ENCODE assay signal across 18 mouse cellular contexts in genomic region chr10:116717961-116718360, GRCm38 (mm10).
"Had no signal": no experiment of that assay in that cellular context is flagged by ENCODE, and none has a peak within 500 bp of the region (broad histone marks: within the 10 kb centered on the region; RNA-seq: fewer than 3 reads in every experiment).

No protein-coding gene starts in this region.

- H3K9me3 ChIP-seq: kidney, embryonic 15.5 days; liver, embryonic 13.5 days; midbrain, embryonic 13.5 days; neural tube, embryonic 12.5 days; neural tube, embryonic 15.5 days; stomach, embryonic 15.5 days had no signal

- H3K36me3 ChIP-seq: kidney, embryonic 15.5 days; liver, embryonic 13.5 days; midbrain, embryonic 13.5 days; neural tube, embryonic 12.5 days; neural tube, embryonic 15.5 days; stomach, embryonic 15.5 days had no signal

- H3K27me3 ChIP-seq: kidney, embryonic 15.5 days; liver, embryonic 13.5 days; midbrain, embryonic 13.5 days; neural tube, embryonic 12.5 days; neural tube, embryonic 15.5 days; stomach, embryonic 15.5 days had no signal

- H3K4me2 ChIP-seq: kidney, embryonic 15.5 days; liver, embryonic 13.5 days; midbrain, embryonic 13.5 days; neural tube, embryonic 12.5 days; neural tube, embryonic 15.5 days; stomach, embryonic 15.5 days had no signal

- DNase-seq: kidney, adult 8-10 months; kidney, postnatal 10 days; kidney, postnatal 36 days; layer of hippocampus, postnatal 36 days; liver, embryonic 13.5 days; lung, adult 2 months; lung, postnatal 14 days; lung, postnatal 4 days; right cerebral cortex, adult 18-20 months; right cerebral cortex, postnatal 25 days; spleen, adult 18-20 months; thymus, postnatal 25 days had no signal

- H3K4me3 ChIP-seq: kidney, embryonic 15.5 days; left cerebral cortex, adult 2 months; liver, embryonic 13.5 days; midbrain, embryonic 13.5 days; neural tube, embryonic 12.5 days; neural tube, embryonic 15.5 days; stomach, embryonic 15.5 days had no signal

- ATAC-seq: midbrain, embryonic 13.5 days had no signal

- H3K27ac ChIP-seq: kidney, embryonic 15.5 days; left cerebral cortex, adult 2 months; liver, embryonic 13.5 days; midbrain, embryonic 13.5 days; neural tube, embryonic 12.5 days; neural tube, embryonic 15.5 days; stomach, embryonic 15.5 days had no signal

- H3K9ac ChIP-seq: kidney, embryonic 15.5 days; liver, embryonic 13.5 days; midbrain, embryonic 13.5 days; neural tube, embryonic 12.5 days; neural tube, embryonic 15.5 days; stomach, embryonic 15.5 days had no signal

- H3K4me1 ChIP-seq: liver, embryonic 13.5 days; neural tube, embryonic 12.5 days; stomach, embryonic 15.5 days had no signal
